In the genomic region with DNA sequence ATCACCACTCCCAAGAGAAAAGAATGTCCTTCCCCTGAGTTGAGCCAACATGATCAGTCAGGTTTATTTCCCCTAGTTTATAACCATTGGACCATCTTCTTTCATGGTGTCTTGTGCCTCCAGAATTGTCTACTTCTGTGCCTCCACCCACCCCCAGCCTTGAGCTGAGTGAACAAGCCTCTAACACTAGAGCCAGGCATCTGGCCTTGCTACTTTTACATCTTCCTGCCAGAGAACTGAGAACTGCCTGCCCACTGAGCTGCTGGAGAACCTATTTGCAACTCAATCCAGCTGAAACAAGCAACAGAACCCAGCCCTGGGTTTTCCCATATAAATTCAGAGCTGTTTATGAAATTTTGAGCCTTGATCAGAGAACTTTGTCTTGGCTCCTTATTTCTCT, we compare ENCODE assay signal across 13 mouse cellular contexts.
"Had no signal": no experiment of that assay in that cellular context is flagged by ENCODE, and none has a peak within 500 bp of the region (broad histone marks: within the 10 kb centered on the region; RNA-seq: fewer than 3 reads in every experiment).

No protein-coding gene starts in this region.

- DNase-seq: kidney, adult 11 months; kidney, adult 9 months; kidney, postnatal 36 days; layer of hippocampus, adult 9-11 months; layer of hippocampus, postnatal 36 days; lung, embryonic 14.5 days; lung, postnatal 10 days; lung, postnatal 4 days; retina, postnatal 1 day; thymus, adult 18-20 months; thymus, postnatal 14 days had no signal

- ATAC-seq: liver, embryonic 12.5 days; midbrain, embryonic 16.5 days had no signal
